Mouse (Mus musculus) thymus, adult 2 months (tissue): Measurements from ENCODE around the gene Dnah12. TPM values are rescaled to one million over a fixed set of nuclear protein-coding genes. Genes with fewer than 3 reads are reported as not detected.

Experiments
- DNase-seq: peaks from one replicate; pipeline ENCODE4 v3.0.0; 2021
- H3K27ac ChIP-seq: fragments of 200-500 bp; 2 replicates; pipeline ENCODE4 v1.5.1; 2012; ENCODE audit warnings: low read length, control low read depth; ENCODE audit not compliant: control insufficient read depth, insufficient read depth
- H3K27me3 ChIP-seq: fragments of 200-500 bp; 2 replicates; pipeline ENCODE4 v1.6.1; 2012; ENCODE audit warnings: mild to moderate bottlenecking, low read length, moderate library complexity, mixed read lengths; ENCODE audit not compliant: control insufficient read depth, insufficient read depth
- H3K36me3 ChIP-seq: fragments of 200-500 bp; 2 replicates; pipeline ENCODE4 v1.6.1; 2012; ENCODE audit warnings: mild to moderate bottlenecking, low read length, moderate library complexity; ENCODE audit not compliant: control insufficient read depth, insufficient read depth
- H3K4me1 ChIP-seq: fragments of 200-500 bp; replicated peaks from 2 replicates; pipeline ENCODE4 v1.6.1; 2012; ENCODE audit warnings: low read length; ENCODE audit not compliant: control insufficient read depth, insufficient read depth
- H3K4me3 ChIP-seq: fragments of 200-500 bp; 2 replicates; pipeline ENCODE4 v1.5.1; 2012; ENCODE audit warnings: mild to moderate bottlenecking, low read length, control low read depth, moderate library complexity; ENCODE audit not compliant: control insufficient read depth, insufficient read depth
- CTCF ChIP-seq: fragments of 200-500 bp; IDR thresholded peaks from 2 replicates; pipeline ENCODE4 v1.5.1; 2012; ENCODE audit warnings: mild to moderate bottlenecking, control low read depth, low read length, moderate library complexity, borderline replicate concordance; ENCODE audit not compliant: control insufficient read depth, poor library complexity, insufficient read depth; ENCODE audit errors: extremely low read depth
- POLR2A ChIP-seq: fragments of 200-500 bp; IDR thresholded peaks from 2 replicates; pipeline ENCODE4 v1.6.1; 2012; ENCODE audit warnings: mild to moderate bottlenecking, low read length, control low read depth, moderate library complexity; ENCODE audit not compliant: control insufficient read depth, poor library complexity, insufficient read depth; ENCODE audit errors: extremely low read depth
- WGBS: fragments of 180-500 bp; shearing (Covaris S2); methylation state at CpG from one replicate; pipeline ENCODE4 v1.1.7; 2018; 5-methylcytosine and 5-hydroxymethylcytosine counted together
- polyA plus RNA-seq: library from polyadenylated mRNA; depleted of rRNA; stranded (reverse); fragments of >200 nt; gene quantifications from 2 replicates; pipeline ENCODE4 v1.2.3, GENCODE M21; 2012

Gene Dnah12
- polyA plus RNA-seq, 1 experiment = 0.03 TPM

- 5% methylated on average over 8 of the region's 8 CpGs for WGBS
- DNase-seq = no peak
- no peak overlapping the region for H3K4me3 ChIP-seq
- H3K4me1 ChIP-seq = peaks cover 3% of the 10 kb centered on the region
- no peak overlapping the region for H3K27ac ChIP-seq
- no peaks in the 10 kb centered on the region for H3K27me3 ChIP-seq
- no peak for TF ChIP-seq CTCF
- no peak for TF ChIP-seq POLR2A
- H3K36me3 ChIP-seq = no peaks in the 10 kb centered on the region
Measured at GRCm38 (mm10) chr14:26758566-26758965, 65.5 kb downstream of the Dnah12 start.

- no peak for DNase-seq
- H3K4me3 ChIP-seq = no peak overlapping the region
- no peaks in the 10 kb centered on the region for H3K36me3 ChIP-seq
- H3K27ac ChIP-seq = no peak overlapping the region
- no peak for TF ChIP-seq CTCF
- no peak for TF ChIP-seq POLR2A
- 34% methylated on average over 6 of the region's 6 CpGs for WGBS
- H3K4me1 ChIP-seq = no peaks in the 10 kb centered on the region
- H3K27me3 ChIP-seq = no peaks in the 10 kb centered on the region
Measured at GRCm38 (mm10) chr14:26764827-26765226, 71.8 kb downstream of the Dnah12 start.

GRCm38 (mm10) chr14:26768195-26768594, 75.1 kb downstream of the Dnah12 start:
- 69% methylated on average over 4 of the region's 4 CpGs for WGBS
- no peak for DNase-seq
- H3K4me1 ChIP-seq = no peaks in the 10 kb centered on the region
- no peak for TF ChIP-seq CTCF
- TF ChIP-seq POLR2A = no peak
- H3K36me3 ChIP-seq = no peaks in the 10 kb centered on the region
- no peak overlapping the region for H3K4me3 ChIP-seq
- H3K27me3 ChIP-seq = no peaks in the 10 kb centered on the region
- no peak overlapping the region for H3K27ac ChIP-seq

GRCm38 (mm10) chr14:26773536-26773935, 80.5 kb downstream of the Dnah12 start:
- no peak overlapping the region for H3K27ac ChIP-seq
- no peak overlapping the region for H3K4me3 ChIP-seq
- DNase-seq = no peak
- WGBS = 95% methylated on average over 4 of the region's 4 CpGs
- no peaks in the 10 kb centered on the region for H3K27me3 ChIP-seq
- no peak for TF ChIP-seq CTCF
- TF ChIP-seq POLR2A = no peak
- H3K4me1 ChIP-seq = no peaks in the 10 kb centered on the region
- no peaks in the 10 kb centered on the region for H3K36me3 ChIP-seq

GRCm38 (mm10) chr14:26783731-26784130, 90.7 kb downstream of the Dnah12 start:
- 24% methylated on average over 4 of the region's 4 CpGs for WGBS
- Histone ChIP-seq H3K4me1 (no peaks in the 10 kb centered on the region), H3K27ac (no peak overlapping the region), H3K27me3 (no peaks in the 10 kb centered on the region), H3K4me3 (no peak overlapping the region), H3K36me3 (no peaks in the 10 kb centered on the region)
- DNase-seq = no peak
- no peak for TF ChIP-seq POLR2A
- TF ChIP-seq CTCF = no peak

- Histone ChIP-seq H3K4me3 (no peak overlapping the region), H3K27me3 (no peaks in the 10 kb centered on the region), H3K36me3 (no peaks in the 10 kb centered on the region), H3K4me1 (no peaks in the 10 kb centered on the region), H3K27ac (no peak overlapping the region)
- DNase-seq = no peak
- TF ChIP-seq CTCF (no peak), POLR2A (no peak)
- WGBS = 64% methylated on average over 4 of the region's 4 CpGs
Measured at GRCm38 (mm10) chr14:26785695-26786094, 92.6 kb downstream of the Dnah12 start.

GRCm38 (mm10) chr14:26794431-26794830, 101.4 kb downstream of the Dnah12 start:
- no peak for TF ChIP-seq POLR2A
- TF ChIP-seq CTCF = no peak
- DNase-seq = no peak
- H3K4me3 ChIP-seq = no peak overlapping the region
- H3K4me1 ChIP-seq = no peaks in the 10 kb centered on the region
- no peaks in the 10 kb centered on the region for H3K36me3 ChIP-seq
- no peaks in the 10 kb centered on the region for H3K27me3 ChIP-seq
- no peak overlapping the region for H3K27ac ChIP-seq
- 95% methylated on average over 2 of the region's 2 CpGs for WGBS
